Mouse (Mus musculus) mesoderm, embryonic 11.5 days (tissue): ENCODE data around the gene Slc2a9.
"Not testable (repeated sequence)": the region's sequence is repeated elsewhere in the genome, so short reads cannot be mapped to it uniquely, and the experiment has no call there.

Source experiments
- DNase-seq: peaks from one replicate; pipeline ENCODE4 v3.0.0-alpha.2; 2012; ENCODE audit warnings: low read depth, low spot score

Slc2a9 gene

DNA sequence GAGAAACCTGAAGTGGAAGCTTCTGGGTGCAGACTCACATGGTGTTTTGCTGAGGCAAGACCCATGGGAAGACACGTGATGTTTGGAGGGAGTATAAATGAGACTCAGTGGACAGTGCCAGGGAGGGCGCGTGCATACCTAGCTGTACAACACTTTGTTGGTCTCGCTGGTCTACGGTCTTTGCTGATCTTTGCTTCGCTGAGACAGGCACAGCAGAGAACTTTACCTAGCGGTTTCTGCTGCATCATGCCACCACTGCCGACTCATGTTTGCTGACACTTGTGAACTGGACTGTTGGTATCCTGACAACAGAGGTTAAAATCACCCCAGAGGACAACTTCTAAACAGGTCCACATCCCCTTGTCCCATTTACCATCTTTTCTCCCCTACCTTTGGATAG, 2.9 kb downstream of the Slc2a9 start:
- DNase-seq, result no peak

GRCm38 (mm10) chr5:38499316-38499811, 3.6 kb downstream of the Slc2a9 start:
- DNase-seq, result no peak

DNA sequence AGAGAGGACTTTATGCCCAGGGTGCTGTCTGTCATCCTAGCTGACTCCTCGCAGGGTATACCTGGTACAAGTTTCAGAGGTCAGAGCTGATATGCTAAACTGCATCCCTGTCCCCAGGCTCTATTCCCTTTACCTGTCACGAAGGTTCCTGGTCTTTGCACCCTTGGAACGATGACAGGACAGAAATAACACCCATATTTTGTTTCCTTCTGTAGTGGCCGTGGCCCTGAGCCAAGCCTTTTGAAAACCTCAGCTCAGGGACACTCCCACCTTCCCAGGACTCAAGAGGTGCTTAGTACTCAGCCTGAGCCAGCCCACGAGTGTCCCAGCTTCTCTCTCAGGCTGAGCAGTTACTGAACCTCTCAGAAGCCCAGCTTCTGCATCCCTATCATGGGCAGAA, 4.5 kb downstream of the Slc2a9 start:
- DNase-seq, result no peak

- DNase-seq, result no peak
Observed at GRCm38 (mm10) chr5:38496491-38497057, 6.4 kb downstream of the Slc2a9 start.

DNA sequence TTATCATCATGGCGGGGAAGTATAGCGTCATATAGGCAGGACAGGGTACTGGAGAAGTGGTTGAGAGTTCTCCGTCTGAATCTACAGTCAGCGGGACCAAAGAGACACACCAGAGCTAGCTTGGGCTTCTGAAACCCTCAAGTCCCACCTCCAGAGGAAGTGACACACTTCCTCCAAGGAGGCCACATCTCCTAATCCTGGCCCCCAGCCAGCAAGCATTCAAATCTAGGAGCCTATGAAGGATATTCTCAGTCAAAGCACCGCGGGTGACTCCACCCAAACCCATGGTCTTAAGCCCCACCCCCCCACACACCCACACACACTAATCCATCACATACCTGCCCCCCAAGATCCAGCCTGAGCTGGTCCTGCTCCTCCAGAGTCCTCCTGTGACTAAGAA, 9.1 kb downstream of the Slc2a9 start:
- no peak for DNase-seq

GRCm38 (mm10) chr5:38491763-38492162, 11.2 kb downstream of the Slc2a9 start:
- no peak for DNase-seq

DNA sequence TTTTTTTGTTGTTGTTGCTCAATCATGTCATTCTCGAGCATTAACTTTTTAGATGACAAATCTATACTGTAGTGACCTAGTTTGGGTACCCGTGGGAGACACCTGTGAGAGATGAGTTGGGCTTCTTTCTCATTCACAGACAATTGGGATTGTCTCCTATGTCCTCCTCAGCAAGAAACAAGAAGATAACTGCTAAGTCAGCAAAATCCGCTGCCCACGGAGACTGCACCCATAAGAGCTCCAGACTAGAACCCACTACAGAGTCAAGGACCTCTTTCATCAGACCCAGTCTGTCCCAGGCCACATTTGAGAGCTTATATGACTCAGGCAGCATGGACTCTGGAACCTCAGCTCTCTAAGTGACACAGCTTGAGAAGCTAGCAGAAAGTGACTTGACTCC, 13.2 kb downstream of the Slc2a9 start:
- DNase-seq, result no peak

DNA sequence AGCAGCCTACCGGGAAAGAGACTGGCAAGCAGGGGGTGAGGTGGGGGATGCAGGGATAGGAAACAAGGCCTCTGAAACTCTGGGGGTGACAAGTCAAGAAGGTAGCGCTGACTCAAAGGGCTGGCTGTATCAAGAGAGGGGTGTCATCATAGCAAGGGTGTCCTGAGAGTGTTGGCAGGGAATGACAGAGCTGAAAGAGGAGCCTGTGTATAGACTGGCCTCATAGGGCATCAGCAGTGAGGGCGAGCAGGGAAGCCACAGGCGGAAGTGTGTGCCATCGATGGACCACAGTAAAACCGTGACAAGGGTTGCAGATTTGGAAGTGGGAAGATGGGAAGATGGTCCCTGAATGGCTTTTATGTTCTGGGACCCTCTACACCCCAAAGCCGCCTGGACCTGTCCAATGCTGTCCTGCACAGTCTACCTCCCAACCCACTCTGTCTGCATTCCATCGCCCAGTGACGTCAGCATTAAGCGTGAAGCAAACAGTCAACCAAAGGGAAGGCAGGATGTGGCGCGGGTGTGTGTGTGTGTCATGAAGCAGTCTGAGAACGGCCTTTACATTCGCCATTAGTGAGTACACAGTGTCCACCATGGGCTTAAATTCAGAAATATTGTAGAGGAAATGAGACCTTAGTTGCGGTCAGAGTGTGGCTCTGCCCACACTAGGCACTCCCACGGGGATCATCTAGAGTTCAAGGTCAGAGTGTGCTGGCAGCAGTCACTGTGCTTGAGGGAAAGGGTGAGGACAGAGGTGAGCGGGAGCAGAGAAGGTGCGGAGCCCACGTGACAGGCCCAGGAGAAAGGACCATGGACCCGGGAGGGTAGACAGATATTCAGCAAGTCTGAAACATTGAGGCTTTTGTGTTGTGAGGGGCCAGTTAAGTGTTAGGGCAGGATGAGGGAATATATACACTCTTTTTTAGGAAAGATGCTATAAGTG, 14.0 kb downstream of the Slc2a9 start:
- no peak for DNase-seq

- DNase-seq, result no peak
Observed at GRCm38 (mm10) chr5:38488026-38488425, 14.9 kb downstream of the Slc2a9 start.

DNA sequence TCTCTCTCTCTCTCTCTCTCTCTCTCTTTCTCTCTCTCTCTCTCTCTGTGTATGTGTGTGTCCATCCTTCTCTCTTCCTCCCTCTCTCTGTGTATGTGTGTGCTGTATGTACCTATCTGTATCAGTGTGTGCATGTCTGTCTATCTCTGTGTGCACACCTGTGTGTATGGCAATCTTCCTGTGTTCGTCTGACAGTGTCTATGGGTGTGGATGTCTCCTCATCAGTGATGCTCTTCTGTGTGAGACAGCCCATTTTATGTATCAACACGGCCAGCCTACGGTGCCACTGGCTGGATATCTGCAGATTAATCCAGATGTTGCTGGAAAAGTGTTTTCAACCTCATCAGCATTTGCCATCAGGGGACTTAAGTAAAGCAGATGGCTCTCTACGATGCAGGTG, 15.7 kb downstream of the Slc2a9 start:
- DNase-seq, result no peak

DNA sequence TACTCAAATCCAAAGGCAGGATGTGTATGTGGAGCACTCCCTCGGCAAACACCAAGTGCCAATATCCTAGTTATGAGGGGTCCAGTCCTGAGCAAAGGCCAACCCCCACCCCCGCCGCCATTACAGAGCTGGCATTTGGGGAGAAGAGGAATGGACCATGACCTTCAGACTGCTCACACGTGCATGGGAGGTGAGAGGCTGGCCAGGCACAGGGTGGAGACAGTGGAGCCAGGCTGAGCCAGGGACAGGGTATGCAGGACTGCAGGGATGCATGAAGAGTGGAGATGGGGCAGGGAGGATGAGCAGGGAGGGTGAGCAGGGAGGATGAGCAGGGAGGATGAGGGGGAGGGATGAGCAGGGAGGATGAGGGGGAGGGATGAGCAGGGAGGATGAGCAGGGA, 17.0 kb downstream of the Slc2a9 start:
- no peak for DNase-seq

DNA sequence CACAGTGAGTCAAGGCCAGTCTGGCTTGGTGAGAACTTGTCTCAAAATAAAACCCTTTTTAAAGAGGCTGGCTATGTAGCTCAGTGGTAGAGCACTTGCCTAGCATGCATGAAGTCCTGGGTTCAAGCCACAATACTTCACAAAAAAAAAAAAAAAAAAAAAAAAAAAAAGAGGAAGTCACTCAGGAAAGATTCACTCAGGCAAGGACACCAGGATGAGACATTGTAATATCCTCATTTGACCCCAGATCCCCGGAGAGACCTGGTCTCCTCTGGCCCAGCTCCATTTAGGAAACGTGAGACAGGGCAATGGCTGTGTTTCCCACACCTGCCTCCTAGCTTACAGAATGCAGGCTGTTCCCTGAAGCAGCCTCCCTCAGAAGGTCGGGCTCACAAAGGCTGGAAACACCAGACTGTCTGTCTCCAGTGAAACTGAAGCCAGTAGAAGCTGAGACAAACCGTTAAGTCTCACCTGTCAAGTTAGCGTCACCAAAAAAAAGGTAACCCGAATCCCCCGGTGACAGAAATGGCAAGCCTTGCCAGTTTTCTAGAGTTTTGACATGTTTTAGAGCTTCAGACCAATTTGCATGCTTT, 19.3 kb downstream of the Slc2a9 start:
- no peak for DNase-seq

DNA sequence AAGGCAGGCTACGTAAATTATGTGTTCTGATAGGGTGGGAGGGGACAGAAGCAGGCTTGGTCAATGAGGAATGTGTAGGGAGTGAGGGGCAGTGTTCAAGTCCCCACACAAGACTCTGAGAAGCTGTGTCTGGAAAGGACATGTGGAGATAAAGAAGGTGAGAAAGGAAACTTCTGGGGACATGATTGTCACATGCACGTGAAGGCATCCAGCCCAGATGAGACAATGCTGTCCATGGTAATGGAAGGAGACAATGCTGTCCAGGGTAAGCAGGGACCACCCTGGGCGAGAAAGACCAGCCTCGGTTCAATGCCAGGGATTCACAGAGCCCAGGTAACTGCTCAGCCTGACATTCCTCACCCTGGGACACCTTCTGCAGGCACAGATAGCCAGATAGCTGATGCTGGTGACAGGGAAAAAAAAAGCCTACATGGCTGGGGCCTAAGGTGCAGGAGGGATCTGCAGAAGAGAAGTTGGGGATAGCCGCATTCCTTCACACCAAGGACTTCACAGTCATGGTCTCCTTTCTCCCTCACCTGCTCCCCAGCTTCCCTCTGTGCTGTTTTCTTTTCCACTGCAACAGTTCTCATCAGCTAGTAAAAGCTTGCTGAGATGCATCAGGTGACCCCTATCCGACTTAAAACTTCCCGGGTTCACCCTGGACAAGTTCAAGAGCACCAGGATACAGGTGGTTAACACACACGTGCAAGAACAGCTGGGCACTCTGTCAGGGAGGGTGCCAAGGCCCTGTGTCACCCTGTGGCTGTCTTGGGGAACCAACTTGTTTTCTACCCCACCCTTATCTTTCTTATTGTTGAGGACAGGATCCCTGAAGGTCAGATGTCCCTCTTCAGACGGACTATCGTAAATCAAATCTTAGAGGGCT, 21.9 kb downstream of the Slc2a9 start:
- no peak for DNase-seq

GRCm38 (mm10) chr5:38479908-38480725, 22.8 kb downstream of the Slc2a9 start:
- peak; percentile 57 for DNase-seq

DNA sequence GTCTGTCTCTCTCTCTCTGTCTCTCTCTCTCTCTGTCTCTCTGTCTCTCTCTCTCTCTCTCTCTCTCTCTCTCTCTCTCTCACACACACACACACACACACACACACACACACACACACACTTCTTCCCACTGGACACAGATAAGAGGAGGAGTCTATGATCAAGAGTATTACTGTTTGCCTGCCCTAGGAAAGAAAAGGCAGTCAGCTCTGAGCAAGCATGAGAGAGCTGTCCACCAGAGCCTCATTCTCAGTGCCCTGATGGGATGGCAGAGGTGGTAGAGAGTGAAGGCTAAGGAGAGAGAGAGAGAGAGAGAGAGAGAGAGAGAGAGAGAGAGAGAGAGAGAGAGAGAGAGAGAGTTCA, 23.4 kb downstream of the Slc2a9 start:
- not testable (repeated sequence) for DNase-seq

GRCm38 (mm10) chr5:38479027-38479426, 23.9 kb downstream of the Slc2a9 start:
- no peak for DNase-seq

- DNase-seq, result peak; percentile 30
Observed at GRCm38 (mm10) chr5:38477731-38478445, 25.1 kb downstream of the Slc2a9 start.

DNA sequence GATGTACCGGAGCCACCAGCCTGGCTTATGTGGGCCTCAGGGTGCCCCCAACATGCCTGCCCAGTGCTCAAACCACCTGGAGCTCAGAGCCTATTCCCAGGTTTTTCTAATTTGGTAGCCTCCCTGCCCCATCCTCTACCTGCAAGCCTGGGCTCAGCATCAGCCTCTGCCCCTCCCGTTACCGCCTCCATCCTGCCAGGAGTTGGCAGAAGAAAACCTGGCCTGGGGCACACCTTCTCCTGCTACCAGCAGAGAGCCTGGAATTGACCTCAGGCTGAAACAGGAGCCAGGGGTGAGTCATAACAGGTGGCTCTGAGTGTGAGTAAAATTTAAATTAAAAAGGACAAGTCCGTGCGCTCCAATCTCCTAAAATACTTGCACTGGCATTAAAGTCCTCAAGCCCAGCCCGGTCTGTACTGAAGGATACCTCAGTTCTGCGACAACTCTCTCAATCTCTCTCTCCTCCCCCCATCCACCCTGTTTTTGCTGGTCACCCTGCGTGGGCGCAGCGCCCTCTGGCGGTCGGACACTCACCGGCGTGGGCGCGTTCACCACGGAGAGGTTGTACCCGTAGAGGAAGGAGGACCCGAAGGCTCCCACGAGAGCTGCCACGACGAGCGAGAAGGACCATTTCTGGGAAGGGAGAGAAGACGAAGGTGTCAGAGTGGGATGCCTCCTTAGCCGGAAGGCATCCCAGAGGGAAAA, 25.9 kb downstream of the Slc2a9 start:
- DNase-seq, result no peak

- no peak for DNase-seq
Observed at GRCm38 (mm10) chr5:38470881-38471280, 32.1 kb downstream of the Slc2a9 start.
